Mouse (Mus musculus) intestine, embryonic 14.5 days (tissue): Measurements from ENCODE around the gene Myo16. TPM values are rescaled to one million over a fixed set of nuclear protein-coding genes. Genes with fewer than 3 reads are reported as not detected.

Experiments
- ATAC-seq: fragments of 200-750 bp; cut with Nextera tagmentation; replicated peaks from 2 replicates; pipeline ENCODE4 v1.8.0; 2017; ENCODE audit warnings: low read depth, moderate number of reproducible peaks, moderate TSS enrichment, moderate library complexity; ENCODE audit not compliant: low FRiP score, low TSS enrichment
- DNase-seq: peaks from one replicate; pipeline ENCODE4 v3.0.0-alpha.2; 2018; ENCODE audit warnings: low spot score
- H3K27ac ChIP-seq: fragments of 300-500 bp; sonication (generic); 2 replicates; pipeline ENCODE4 v1.5.1; 2014; ENCODE audit warnings: low read depth, mild to moderate bottlenecking, control low read depth
- H3K27me3 ChIP-seq: fragments of 300-500 bp; sonication (generic); replicated peaks from 2 replicates; pipeline ENCODE4 v1.6.1; 2014; ENCODE audit warnings: low read length, control low read depth; ENCODE audit not compliant: control insufficient read depth, insufficient read depth
- H3K36me3 ChIP-seq: fragments of 300-500 bp; sonication (generic); 2 replicates; pipeline ENCODE4 v1.6.1; 2014; ENCODE audit warnings: low read length, control low read depth; ENCODE audit not compliant: control insufficient read depth, insufficient read depth
- H3K4me1 ChIP-seq: fragments of 300-500 bp; sonication (generic); replicated peaks from 2 replicates; pipeline ENCODE4 v1.6.1; 2014; ENCODE audit warnings: low read length, control low read depth, mixed read lengths; ENCODE audit not compliant: control insufficient read depth, insufficient read depth
- H3K4me2 ChIP-seq: fragments of 300-500 bp; sonication (generic); 2 replicates; pipeline ENCODE4 v1.6.1; 2014; ENCODE audit warnings: low read length
- H3K4me3 ChIP-seq: fragments of 300-500 bp; sonication (generic); 2 replicates; pipeline ENCODE4 v1.5.1; 2014; ENCODE audit warnings: low read depth, low read length, control low read depth, mixed read lengths
- H3K9ac ChIP-seq: fragments of 300-500 bp; sonication (generic); 2 replicates; pipeline ENCODE4 v1.6.1; 2014; ENCODE audit warnings: mild to moderate bottlenecking, low read length
- H3K9me3 ChIP-seq: fragments of 300-500 bp; sonication (generic); 2 replicates; pipeline ENCODE4 v1.6.1; 2016; ENCODE audit warnings: low read length, control low read depth; ENCODE audit not compliant: control insufficient read depth
- WGBS: fragments of 180-500 bp; shearing (Covaris S2); extraction: QIAGEN DNeasy Blood & Tissue Kit; methylation state at CpG from one replicate; pipeline ENCODE4 v1.1.7; 2014; 5-methylcytosine and 5-hydroxymethylcytosine counted together
- polyA plus RNA-seq: library from polyadenylated mRNA; unstranded; fragments of >200 nt; fragmentation: Nextera tagmentation; extraction: Ambion mirVana; gene quantifications from 2 replicates; pipeline ENCODE4 v1.2.1, GENCODE M21; 2014

Myo16 gene
- polyA plus RNA-seq, 1 experiment from 2014 or later, result 0.26 TPM

DNA sequence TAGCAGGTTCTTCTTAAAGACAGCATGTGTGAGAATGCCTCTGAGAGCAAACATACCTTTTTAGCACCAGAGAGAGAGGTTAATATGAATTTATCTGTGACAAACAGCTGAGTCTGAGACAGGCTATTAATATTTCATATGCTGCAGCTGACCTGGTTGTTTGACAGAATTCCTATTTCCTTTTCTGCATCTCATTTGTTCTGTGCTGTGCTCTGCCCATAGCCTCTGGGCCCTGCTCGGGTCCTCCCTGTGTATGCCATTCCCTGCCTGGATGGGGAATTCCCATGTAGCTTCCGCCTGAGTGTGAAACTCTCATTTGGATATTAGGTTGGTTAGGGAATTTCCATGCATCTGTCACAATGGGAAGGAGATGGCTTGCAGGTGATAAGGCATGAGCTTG lies 240.8 kb downstream of the Myo16 start:
- Histone ChIP-seq H3K36me3 (no peaks in the 10 kb centered on the region), H3K27ac (no peak overlapping the region), H3K4me1 (no peaks in the 10 kb centered on the region), H3K9me3 (no peaks in the 10 kb centered on the region), H3K4me2 (no peak overlapping the region), H3K9ac (no peak overlapping the region), H3K27me3 (no peaks in the 10 kb centered on the region), H3K4me3 (no peak overlapping the region)
- 68% methylated on average over 2 of the region's 2 CpGs for WGBS
- DNase-seq, result no peak
- no peak for ATAC-seq

DNA sequence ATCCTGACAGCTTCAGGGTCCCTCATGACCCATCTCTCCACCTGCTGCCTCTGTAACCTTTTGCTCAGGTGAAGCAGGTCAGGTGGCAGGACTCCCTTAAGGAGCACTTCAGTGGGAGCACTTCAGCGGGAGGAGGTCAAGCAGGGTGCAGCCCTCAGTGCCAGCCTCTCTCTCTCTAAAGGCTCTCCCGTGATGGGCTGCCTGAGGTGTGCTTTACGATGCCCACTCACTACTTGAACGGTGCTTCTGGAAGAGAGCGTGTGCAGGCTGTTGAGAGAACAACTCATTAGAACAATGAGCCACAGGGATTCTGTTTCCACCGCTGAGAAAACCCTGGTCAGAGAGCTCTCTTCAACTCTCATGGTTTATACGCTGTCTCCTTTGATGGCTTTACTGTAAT lies 241.4 kb downstream of the Myo16 start:
- no peak overlapping the region for H3K4me3 ChIP-seq
- no peak overlapping the region for H3K4me2 ChIP-seq
- H3K9ac ChIP-seq, result no peak overlapping the region
- H3K27me3 ChIP-seq, result no peaks in the 10 kb centered on the region
- H3K36me3 ChIP-seq, result no peaks in the 10 kb centered on the region
- WGBS, result 74% methylated on average over 7 of the region's 7 CpGs
- no peak overlapping the region for H3K27ac ChIP-seq
- ATAC-seq, result no peak
- no peak for DNase-seq
- no peaks in the 10 kb centered on the region for H3K4me1 ChIP-seq
- H3K9me3 ChIP-seq, result no peaks in the 10 kb centered on the region

DNA sequence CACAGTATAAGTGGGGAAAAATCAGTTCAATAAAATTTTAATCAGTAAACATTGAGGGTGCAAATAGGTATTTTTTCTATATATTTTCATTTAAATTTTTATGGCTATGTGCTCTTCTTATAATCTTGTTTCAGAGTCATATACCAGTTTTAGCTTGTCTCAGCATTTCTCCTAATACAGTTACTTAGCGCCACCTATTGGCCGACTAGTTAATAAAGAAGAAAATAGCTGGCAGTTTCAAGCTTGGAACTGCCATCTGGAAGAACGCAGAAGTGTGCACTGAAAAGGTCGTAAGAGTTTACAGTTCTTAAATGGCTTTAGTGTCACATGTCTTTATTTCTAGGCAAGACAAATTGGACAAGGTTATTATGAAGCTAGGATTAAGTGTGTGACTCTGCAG lies 248.9 kb downstream of the Myo16 start:
- H3K4me3 ChIP-seq, result no peak overlapping the region
- ATAC-seq (0 out of 2 replicates have a peak, but pooled peaks have one; percentile 19), DNase-seq (peak; percentile 71)
- WGBS, result 12% methylated on average over 4 of the region's 4 CpGs
- H3K4me2 ChIP-seq, result no peak overlapping the region
- no peaks in the 10 kb centered on the region for H3K27me3 ChIP-seq
- no peak overlapping the region for H3K9ac ChIP-seq
- no peaks in the 10 kb centered on the region for H3K9me3 ChIP-seq
- H3K36me3 ChIP-seq, result no peaks in the 10 kb centered on the region
- H3K27ac ChIP-seq, result no peak overlapping the region
- H3K4me1 ChIP-seq, result no peaks in the 10 kb centered on the region

DNA sequence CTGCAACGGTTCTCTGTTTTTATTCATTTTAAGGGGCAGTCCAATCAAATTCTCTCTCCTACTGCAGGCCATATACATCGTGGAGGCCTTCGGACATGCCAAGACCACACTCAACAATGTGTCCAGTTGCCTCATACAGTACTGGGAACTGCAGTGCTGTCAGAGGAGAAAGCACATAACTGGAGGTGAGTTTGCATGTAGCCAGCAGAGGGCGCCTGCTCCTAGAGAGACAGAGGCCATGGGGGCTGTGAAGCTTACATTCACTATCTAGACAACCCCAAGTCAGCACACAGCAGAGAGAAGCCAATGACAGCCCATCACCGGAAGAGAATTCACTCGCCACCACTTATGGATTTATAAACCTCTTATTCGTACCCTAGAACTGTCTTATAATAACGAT lies 251.8 kb downstream of the Myo16 start:
- Histone ChIP-seq H3K36me3 (no peaks in the 10 kb centered on the region), H3K9me3 (no peaks in the 10 kb centered on the region), H3K27me3 (no peaks in the 10 kb centered on the region), H3K4me3 (no peak overlapping the region), H3K27ac (no peak overlapping the region), H3K4me2 (no peak overlapping the region), H3K9ac (no peak overlapping the region), H3K4me1 (no peaks in the 10 kb centered on the region)
- ATAC-seq (no peak), DNase-seq (peak; percentile 74)
- WGBS, result 27% methylated on average over 8 of the region's 8 CpGs

DNA sequence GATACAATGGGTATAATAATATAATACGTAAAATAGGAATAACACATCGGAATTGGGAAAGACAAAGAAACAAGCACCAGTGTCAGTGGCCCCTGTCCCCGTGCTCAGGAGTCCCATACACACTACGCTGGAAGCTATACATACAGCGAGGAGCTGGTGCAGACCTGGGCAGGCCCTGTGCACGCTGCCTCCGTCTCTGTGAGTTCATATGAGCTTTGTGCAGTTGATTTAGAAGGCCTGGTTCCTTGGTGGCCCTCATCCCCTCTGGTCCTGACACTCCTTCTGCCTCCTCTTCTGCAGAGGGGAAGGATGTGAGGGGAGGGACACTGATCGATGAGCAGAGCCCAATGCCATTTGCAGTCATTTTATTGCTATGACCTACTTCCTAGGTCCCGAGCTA lies 255.3 kb downstream of the Myo16 start:
- no peaks in the 10 kb centered on the region for H3K27me3 ChIP-seq
- no peaks in the 10 kb centered on the region for H3K36me3 ChIP-seq
- DNase-seq (no peak), ATAC-seq (no peak)
- no peak overlapping the region for H3K4me2 ChIP-seq
- WGBS, result 85% methylated on average over 9 of the region's 9 CpGs
- no peak overlapping the region for H3K4me3 ChIP-seq
- no peak overlapping the region for H3K27ac ChIP-seq
- H3K4me1 ChIP-seq, result no peaks in the 10 kb centered on the region
- H3K9me3 ChIP-seq, result no peaks in the 10 kb centered on the region
- H3K9ac ChIP-seq, result no peak overlapping the region

DNA sequence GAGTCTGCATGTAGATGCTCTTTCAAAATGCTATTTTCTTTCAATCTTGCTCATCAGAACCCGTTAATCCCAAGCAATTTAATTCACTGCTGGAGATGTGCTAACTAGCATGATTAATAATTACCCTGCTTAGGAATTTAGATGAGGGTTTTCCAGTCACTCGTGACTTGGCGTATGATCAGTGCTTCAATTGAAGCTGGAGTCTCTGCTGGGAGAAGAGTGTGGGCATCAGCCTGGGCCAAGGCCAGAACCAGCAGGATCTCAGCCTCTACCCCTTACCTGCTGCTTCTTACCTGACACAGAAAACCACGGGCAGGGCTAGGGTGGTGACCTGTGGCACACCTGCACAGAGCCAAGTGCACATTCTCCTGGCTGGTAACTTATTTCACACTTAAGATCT lies 257.8 kb downstream of the Myo16 start:
- H3K27me3 ChIP-seq, result no peaks in the 10 kb centered on the region
- H3K27ac ChIP-seq, result no peak overlapping the region
- no peak for ATAC-seq
- 68% methylated on average over 4 of the region's 4 CpGs for WGBS
- no peaks in the 10 kb centered on the region for H3K36me3 ChIP-seq
- DNase-seq, result no peak
- H3K4me1 ChIP-seq, result no peaks in the 10 kb centered on the region
- H3K9ac ChIP-seq, result no peak overlapping the region
- H3K4me3 ChIP-seq, result no peak overlapping the region
- H3K9me3 ChIP-seq, result no peaks in the 10 kb centered on the region
- no peak overlapping the region for H3K4me2 ChIP-seq

DNA sequence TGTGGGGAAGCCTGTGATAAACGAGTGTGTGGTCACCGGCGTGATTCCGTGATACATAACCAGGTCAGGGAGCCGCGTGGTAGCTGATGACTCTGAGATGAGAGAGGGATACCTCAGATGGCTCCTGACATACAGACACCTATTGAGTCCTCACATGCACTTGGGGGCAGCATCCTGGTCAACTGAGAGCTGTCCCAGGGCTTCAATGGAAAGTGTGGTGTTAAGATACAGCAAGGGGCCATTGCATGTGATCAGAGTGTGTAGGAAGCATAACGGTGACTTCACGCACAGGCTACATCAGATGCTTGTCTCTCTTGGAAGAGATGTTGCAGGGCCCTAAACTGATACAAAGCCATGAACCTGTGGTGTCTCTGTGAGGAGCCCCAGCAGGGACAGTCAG lies 260.2 kb downstream of the Myo16 start:
- no peaks in the 10 kb centered on the region for H3K36me3 ChIP-seq
- ATAC-seq (no peak), DNase-seq (no peak)
- H3K9me3 ChIP-seq, result no peaks in the 10 kb centered on the region
- no peak overlapping the region for H3K9ac ChIP-seq
- WGBS, result 89% methylated on average over 8 of the region's 8 CpGs
- no peak overlapping the region for H3K27ac ChIP-seq
- no peaks in the 10 kb centered on the region for H3K27me3 ChIP-seq
- H3K4me1 ChIP-seq, result no peaks in the 10 kb centered on the region
- H3K4me2 ChIP-seq, result no peak overlapping the region
- no peak overlapping the region for H3K4me3 ChIP-seq

DNA sequence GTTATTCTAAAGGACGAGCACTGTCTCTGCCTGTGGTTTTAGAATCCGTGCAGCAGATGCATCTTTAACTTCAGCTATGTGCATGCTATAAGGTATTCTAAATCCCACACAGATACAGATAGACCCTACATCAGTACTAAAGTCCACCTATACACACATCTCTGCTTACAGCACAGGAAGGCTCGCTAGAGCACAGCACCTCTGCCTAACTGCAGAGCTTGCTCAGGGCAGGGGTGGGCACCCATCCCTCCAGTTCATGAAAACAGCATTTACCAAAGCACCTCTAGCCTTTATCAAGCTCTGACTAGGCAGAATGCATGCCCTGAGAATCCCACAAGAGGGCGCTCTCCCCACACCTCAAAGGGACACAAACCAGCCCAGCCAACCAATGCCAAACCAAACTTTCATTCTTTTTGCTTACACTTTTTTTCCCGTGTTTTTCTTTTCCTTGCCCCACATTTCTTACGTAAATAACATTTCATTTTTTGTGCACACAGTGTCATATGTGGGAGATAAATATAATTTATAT lies 261.0 kb downstream of the Myo16 start:
- Histone ChIP-seq H3K9me3 (no peaks in the 10 kb centered on the region), H3K9ac (no peak overlapping the region), H3K4me3 (no peak overlapping the region), H3K27ac (no peak overlapping the region), H3K4me2 (no peak overlapping the region), H3K27me3 (no peaks in the 10 kb centered on the region), H3K4me1 (no peaks in the 10 kb centered on the region), H3K36me3 (no peaks in the 10 kb centered on the region)
- DNase-seq (peak; percentile 90), ATAC-seq (peak; percentile 42; the same call in 1 of the 2 replicates)
- WGBS, result 22% methylated on average over 6 of the region's 6 CpGs

DNA sequence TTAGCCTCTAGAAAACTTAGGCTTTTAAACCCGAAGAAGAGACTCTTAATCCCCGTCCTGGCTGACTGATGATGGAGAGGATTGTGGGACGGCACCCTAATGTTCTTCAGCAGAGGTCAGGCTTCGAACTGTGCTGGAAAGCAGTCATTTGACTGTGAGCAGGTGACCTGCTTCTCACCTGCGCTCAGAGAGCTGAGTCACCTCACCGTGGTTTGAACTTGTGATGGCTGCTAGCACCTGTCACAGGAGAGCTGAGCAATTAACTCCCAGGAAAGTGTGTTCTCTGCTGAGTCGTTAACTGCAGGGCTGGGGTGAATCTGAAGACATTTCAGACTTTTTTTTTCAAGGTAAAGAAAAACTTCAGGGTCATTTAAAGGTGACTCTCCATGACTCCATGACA lies 261.6 kb downstream of the Myo16 start:
- 32% methylated on average over 7 of the region's 7 CpGs for WGBS
- ATAC-seq, result no peak
- DNase-seq, result no peak
- Histone ChIP-seq H3K4me3 (no peak overlapping the region), H3K4me2 (no peak overlapping the region), H3K27ac (no peak overlapping the region), H3K27me3 (no peaks in the 10 kb centered on the region), H3K4me1 (no peaks in the 10 kb centered on the region), H3K9ac (no peak overlapping the region), H3K9me3 (no peaks in the 10 kb centered on the region), H3K36me3 (no peaks in the 10 kb centered on the region)
